Mouse (Mus musculus): ENCODE measurements around the gene Necap2. TPM values are rescaled to one million over a fixed set of nuclear protein-coding genes. Genes with fewer than 3 reads are reported as not detected.

The Necap2 gene
- polyA plus RNA-seq, 1 experiment: 68.5 TPM

- no peak for DNase-seq (ENCODE audit: low read depth)
Observed at GRCm38 (mm10) chr4:141074109-141074508, 4.0 kb downstream of the Necap2 start.

DNA sequence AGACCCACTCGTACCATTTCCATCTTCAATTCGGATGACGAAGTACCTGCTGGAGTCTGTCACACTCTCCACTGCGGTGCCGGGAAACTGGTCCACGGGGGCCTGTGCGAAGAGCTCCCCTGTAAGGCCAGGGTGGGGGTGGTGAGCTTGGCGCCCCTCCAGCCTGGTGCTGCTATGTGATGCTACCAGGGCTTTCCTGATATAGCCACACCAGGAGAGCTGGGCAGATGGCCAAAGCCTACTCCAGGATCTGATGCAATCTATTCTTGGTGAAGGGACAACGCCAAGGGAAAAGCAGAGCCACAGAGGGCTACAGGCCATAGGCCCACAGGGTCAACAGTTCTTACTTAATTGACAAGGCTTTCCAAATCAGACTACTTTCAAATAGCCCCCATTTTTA lies 4.5 kb downstream of the Necap2 start:
- DNase-seq (ENCODE audit: low read depth): no peak

- DNase-seq (ENCODE audit: low read depth): no peak
Observed at GRCm38 (mm10) chr4:141072502-141072901, 5.7 kb downstream of the Necap2 start.

DNA sequence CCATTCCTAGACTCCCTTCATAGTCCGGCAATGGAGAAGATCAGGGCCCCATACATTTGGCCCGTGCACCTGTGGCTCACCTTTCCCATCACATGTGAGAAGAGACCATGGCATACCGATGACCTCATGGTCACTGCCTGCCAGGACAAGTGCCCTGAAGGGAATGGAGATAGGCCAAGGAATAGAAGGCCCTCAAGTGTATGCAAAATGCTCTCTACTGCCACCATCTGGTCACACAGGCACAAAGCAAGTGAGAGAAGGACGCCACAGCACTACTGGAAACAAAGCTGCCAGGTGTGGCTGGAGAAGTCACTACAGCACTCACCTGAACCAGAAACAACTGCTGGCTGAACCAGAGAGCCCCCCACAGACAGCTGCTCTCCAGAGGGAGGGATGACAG lies 8.4 kb downstream of the Necap2 start:
- DNase-seq (ENCODE audit: low read depth): no peak

DNA sequence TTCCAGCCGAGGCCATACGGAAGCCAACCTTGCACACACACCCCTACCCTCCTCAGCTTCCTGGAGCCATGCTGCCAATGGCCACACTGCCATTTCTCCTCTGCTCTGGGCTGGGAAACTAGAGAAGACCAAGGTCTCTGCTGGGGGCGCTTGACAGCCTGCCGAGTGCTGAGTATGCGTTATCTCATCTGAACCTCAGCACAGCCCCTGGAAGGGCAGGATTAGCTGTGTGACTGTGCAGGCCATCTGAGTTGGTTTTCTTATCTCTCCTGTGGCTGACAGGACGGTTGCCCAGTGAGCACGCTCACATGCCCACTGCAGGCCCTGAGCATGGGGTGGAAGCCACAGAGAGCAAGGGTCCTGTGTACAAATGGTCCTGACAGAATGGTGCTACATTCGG lies 9.5 kb downstream of the Necap2 start:
- no peak for DNase-seq (ENCODE audit: low read depth)

- DNase-seq (ENCODE audit: low read depth): no peak
Observed at GRCm38 (mm10) chr4:141067516-141068046, 10.6 kb downstream of the Necap2 start.

DNA sequence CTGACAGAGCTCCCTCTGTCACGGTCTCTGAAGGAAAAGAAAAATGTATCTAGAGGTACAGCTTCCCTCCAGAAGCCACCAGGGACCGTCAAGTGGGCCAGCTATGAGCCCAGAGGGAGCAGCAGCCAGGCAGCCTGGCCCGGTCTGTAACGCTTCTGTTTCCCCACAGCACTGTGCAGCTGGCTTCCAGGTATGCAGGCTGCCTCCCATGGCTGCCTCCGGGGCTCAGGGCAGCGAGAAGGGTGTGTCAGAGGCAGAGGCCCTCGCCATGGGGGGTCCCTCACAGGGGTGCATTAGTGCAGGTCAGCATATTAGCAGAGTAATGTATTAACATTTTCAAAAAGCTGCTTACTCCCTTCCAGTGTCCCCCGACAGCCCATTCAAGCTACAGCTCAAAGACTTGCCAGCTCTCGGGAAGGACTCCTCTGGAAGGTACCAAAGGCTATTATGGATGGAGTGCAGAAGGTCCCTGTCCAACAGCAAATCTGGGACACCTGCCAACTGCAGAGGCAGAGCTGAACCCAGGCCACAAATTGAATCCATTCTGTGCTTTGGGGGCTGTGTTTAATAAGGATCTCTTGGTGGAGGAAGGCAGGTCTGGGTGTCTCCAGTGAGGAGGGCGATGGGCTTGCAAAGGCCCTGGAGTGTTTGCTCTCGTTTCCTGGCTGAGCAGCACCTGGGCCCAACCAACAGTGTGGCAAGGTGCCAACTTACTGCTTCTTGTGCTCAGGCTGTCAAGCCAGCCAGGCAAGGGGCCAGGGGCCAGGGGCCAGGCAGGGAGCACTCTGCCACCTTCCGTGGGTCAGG lies 11.2 kb downstream of the Necap2 start:
- DNase-seq (ENCODE audit: low read depth): no peak

GRCm38 (mm10) chr4:141065123-141065522 lies 13.0 kb downstream of the Necap2 start:
- no peak for DNase-seq (ENCODE audit: low read depth)

GRCm38 (mm10) chr4:141064104-141064659 lies 14.0 kb downstream of the Necap2 start:
- no peak for DNase-seq (ENCODE audit: low read depth)

- DNase-seq (ENCODE audit: low read depth): peak; percentile 68
Observed at GRCm38 (mm10) chr4:141060426-141061301, 17.5 kb downstream of the Necap2 start, which contains the start of gene Crocc. Gene Crocc, minus strand, starts transcription at chr4:141060550.

- DNase-seq (ENCODE audit: low read depth): no peak
Observed at GRCm38 (mm10) chr4:141059616-141060425, 18.3 kb downstream of the Necap2 start.

- no peak for DNase-seq (ENCODE audit: low read depth)
Observed at GRCm38 (mm10) chr4:141058835-141059234, 19.3 kb downstream of the Necap2 start.

GRCm38 (mm10) chr4:141056970-141057369 lies 21.2 kb downstream of the Necap2 start:
- DNase-seq (ENCODE audit: low read depth): no peak

GRCm38 (mm10) chr4:141053568-141054161 lies 24.5 kb downstream of the Necap2 start:
- no peak for DNase-seq (ENCODE audit: low read depth)

DNA sequence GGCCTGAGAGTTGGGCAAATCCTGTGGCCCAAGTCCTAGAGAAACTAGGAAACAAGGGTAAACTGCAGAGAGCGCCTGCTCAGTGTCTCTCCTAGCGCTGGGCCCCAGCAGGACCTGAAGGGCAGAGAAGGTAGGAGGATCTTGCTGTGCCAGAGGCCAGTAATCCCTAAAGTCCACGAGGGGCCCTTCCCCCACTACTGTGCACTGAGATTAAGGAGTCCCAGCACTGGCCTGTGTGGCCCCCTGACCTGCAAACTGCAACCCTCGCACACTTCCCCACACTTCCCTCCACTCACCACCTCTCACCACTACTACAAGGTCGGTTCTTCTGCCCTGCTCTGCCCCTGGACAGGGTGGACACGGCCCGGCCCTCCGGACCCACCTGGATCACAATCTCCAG lies 25.0 kb downstream of the Necap2 start:
- DNase-seq (ENCODE audit: low read depth): no peak

DNA sequence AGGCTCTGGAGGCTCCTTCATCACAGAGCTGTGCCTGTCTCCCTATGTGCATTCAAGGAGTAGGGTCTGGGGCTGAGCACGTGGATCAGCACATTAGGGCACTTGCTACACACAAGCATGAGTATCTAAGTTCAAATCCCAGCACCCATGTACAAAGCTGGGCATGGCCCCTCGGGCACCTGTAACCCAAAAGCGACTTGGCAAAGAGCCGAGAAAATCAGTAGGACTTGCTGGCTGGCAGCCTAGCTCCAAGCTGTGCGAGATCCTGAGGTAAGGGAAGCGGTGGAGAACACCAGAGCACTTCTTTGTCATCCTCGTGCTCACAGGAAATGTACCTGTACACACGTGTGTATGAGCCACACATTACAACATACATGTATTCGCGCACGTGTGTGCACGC lies 25.7 kb downstream of the Necap2 start:
- no peak for DNase-seq (ENCODE audit: low read depth)

DNA sequence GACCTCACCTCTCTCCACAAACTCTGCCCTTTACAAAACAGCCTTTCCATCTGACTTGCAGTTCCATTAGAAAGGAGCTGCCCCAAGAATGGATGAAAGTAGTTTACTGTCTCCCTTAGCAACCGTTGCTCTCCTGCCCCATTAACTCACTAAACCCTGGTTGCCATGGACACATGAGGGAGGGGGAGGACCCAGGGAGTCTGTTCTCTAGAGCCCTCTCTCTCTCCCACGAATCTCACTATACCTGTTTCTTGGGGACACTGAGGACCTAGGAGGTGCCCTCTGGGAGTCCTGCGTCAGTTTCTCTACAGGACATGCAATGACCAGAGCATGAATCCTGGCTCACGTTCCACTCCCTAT lies 28.7 kb downstream of the Necap2 start:
- DNase-seq (ENCODE audit: low read depth): no peak

GRCm38 (mm10) chr4:141048810-141049475 lies 29.2 kb downstream of the Necap2 start:
- no peak for DNase-seq (ENCODE audit: low read depth)

DNA sequence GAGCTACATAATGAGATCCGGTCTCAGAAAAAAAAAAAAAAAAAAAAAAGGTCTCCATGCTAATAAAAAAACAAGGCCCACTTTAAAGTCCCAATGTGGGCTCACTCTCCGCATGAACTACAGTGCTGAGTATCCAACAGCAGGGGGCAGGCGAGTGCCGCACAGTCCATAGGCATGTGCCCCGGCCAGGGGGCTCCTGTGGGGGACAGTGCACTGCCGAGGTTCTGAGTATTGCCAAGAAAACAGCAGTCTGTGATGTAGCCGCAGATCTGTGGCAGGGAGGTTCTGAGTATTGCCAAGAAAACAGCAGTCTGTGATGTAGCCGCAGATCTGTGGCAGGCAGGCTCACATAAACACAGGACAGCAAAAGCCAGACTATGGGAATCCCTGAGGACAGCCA lies 33.3 kb downstream of the Necap2 start:
- DNase-seq (ENCODE audit: low read depth): no peak

- DNase-seq (ENCODE audit: low read depth): no peak
Observed at GRCm38 (mm10) chr4:141041117-141041516, 37.0 kb downstream of the Necap2 start.

Data from gonadal fat pad, adult 2 months (tissue).